In the genomic region with DNA sequence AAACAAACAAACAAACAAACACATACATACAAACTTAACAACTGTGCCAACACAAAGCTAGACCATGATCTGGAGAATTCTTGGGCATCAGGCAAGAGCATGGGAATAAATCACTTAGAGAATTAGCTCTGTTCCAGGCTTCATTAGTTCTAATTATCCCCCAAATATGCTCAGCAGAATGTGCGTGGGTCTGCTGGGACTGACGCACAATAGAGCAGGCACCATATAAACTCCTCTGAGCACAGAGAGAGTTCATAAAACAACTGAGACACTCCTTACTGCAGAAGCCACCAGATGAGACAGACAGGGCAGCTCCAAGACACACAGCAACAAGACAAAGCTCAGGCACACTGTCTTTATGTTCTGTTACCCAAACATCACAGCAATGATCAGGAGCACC, we compare ENCODE assay signal across 22 mouse cellular contexts. TPM values are rescaled to one million over a fixed set of nuclear protein-coding genes. Genes with fewer than 3 reads are reported as not detected.
"Had no signal": no experiment of that assay in that cellular context is flagged by ENCODE, and none has a peak within 500 bp of the region (broad histone marks: within the 10 kb centered on the region; RNA-seq: fewer than 3 reads in every experiment).

No protein-coding gene starts in this region.

- H3K4me3 ChIP-seq: limb, embryonic 12.5 days; limb, embryonic 15.5 days; midbrain, embryonic 12.5 days; midbrain, embryonic 15.5 days had no signal

- H3K4me1 ChIP-seq: limb, embryonic 15.5 days had no signal

- DNase-seq: kidney, adult 18-20 months; kidney, adult 9 months; kidney, postnatal 14 days; kidney, postnatal 4 days; left cerebral cortex, postnatal 4 days; liver, postnatal 0 days; right cerebral cortex, postnatal 4 days; thymus, adult 2 months; thymus, postnatal 14 days; thymus, postnatal 4 days had no signal

- H3K36me3 ChIP-seq: limb, embryonic 12.5 days; limb, embryonic 15.5 days; midbrain, embryonic 15.5 days had no signal

- H3K9me3 ChIP-seq: limb, embryonic 12.5 days; limb, embryonic 15.5 days; midbrain, embryonic 12.5 days; midbrain, embryonic 15.5 days had no signal

- ATAC-seq: intestine, embryonic 16.5 days; liver, postnatal 0 days; midbrain, embryonic 15.5 days had no signal

- H3K27ac ChIP-seq: limb, embryonic 12.5 days; limb, embryonic 15.5 days; liver, embryonic 14.5 days; macrophage; midbrain, embryonic 12.5 days; midbrain, embryonic 15.5 days; stomach, postnatal 0 days had no signal

- H3K9ac ChIP-seq: limb, embryonic 12.5 days; limb, embryonic 15.5 days; liver, embryonic 14.5 days; liver, postnatal 0 days; lung, embryonic 14.5 days; midbrain, embryonic 12.5 days; midbrain, embryonic 15.5 days had no signal

- H3K4me2 ChIP-seq: limb, embryonic 12.5 days; limb, embryonic 15.5 days; liver, embryonic 11.5 days; lung, embryonic 14.5 days; midbrain, embryonic 12.5 days; midbrain, embryonic 15.5 days had no signal

- H3K27me3 ChIP-seq: limb, embryonic 12.5 days; limb, embryonic 15.5 days; midbrain, embryonic 15.5 days had no signal

RNA-seq across cellular contexts. Expression of a gene that starts 13.0 kb away (rescaled TPM):
- total RNA-seq: megakaryocyte, adult 5-6 weeks had no signal
- polyA plus RNA-seq: liver, postnatal 0 days; lung, postnatal 0 days; macrophage; thymus, adult 2 months had no signal
